Mouse (Mus musculus): ENCODE results near the gene Gm20715.

- TF ChIP-seq EP300 (IDR thresholded peaks at IDR 0.05; ENCODE audit: low read depth) (no peak), CTCF (IDR thresholded peaks at IDR 0.05; ENCODE audit: low read depth) (peak; percentile 57)
Measured at GRCm38 (mm10) chr7:6363047-6363488, 47.0 kb upstream of the Gm20715 start, which contains the start of gene Zfp78.

Measured in liver, embryonic 14.5 days (tissue).